Mouse (Mus musculus) E14TG2a.4 (cell line): ENCODE results near the gene Muc2.
"Not testable (repeated sequence)": the region's sequence is repeated elsewhere in the genome, so short reads cannot be mapped to it uniquely, and the experiment has no call there.

Experiments
- CTCF ChIP-seq: conservative IDR thresholded peaks from 2 replicates; pipeline ENCODE4 v1.5.1; 2014; ENCODE audit warnings: low read length
- NANOG ChIP-seq: IDR thresholded peaks from 2 replicates; pipeline ENCODE4 v1.6.1; 2014; ENCODE audit warnings: borderline replicate concordance, low read length, mixed read lengths

DNA sequence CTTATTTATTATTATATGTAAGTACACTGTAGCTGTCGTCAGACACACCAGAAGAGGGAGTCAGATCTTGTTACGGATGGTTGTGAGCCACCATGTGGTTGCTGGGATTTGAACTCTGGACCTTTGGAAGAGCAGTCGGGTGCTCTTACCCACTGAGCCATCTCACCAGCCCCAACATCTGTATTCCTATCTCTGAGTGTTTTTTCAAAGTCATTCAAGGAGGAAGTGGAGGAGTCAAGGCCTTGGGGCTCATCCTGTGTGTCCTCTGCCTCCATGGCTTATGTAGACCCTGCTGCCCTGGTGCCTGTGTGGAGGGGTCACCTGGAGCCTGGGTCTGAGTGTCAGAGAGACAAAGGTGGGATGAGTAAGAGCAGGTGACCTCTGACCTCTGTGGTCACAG is 21.0 kb upstream of the Muc2 start:
- not testable (repeated sequence) for TF ChIP-seq CTCF, NANOG
